In genomic region chr2:109673509-109674455, GRCm38 (mm10) we compare ENCODE assay signal across 8 mouse cellular contexts. TPM values are rescaled to one million over a fixed set of nuclear protein-coding genes. Genes with fewer than 3 reads are reported as not detected.
DNase-seq lines count a peak whose midpoint lies in the region; ATAC-seq lines count a peak whose summit lies in the region.

No protein-coding gene starts in this region.

- DNase-seq in heart, adult 11 months = no peak
- DNase-seq in ES-CJ7 (ENCODE audit: low read depth, low spot score) = peak; percentile 73
- DNase-seq in embryo, embryonic 10.5 days (ENCODE audit: low spot score) = peak; percentile 54
- DNase-seq in neural tube, embryonic 11.5 days (ENCODE audit: low spot score) = peak; percentile 33

- peaks cover 35% of the 10 kb centered on the region for H3K4me1 ChIP-seq in heart, embryonic 13.5 days
- peaks cover 24% of the 10 kb centered on the region for H3K4me1 ChIP-seq in intestine, embryonic 15.5 days (replicated peaks)
- peaks cover 6% of the 10 kb centered on the region for H3K4me1 ChIP-seq in neural tube, embryonic 11.5 days (ENCODE audit: control insufficient read depth, insufficient read depth, low read length)

- H3K4me3 ChIP-seq in heart, embryonic 13.5 days = peak overlapping the region; percentile 43
- H3K4me3 ChIP-seq in intestine, embryonic 15.5 days (replicated peaks) = peak overlapping the region; percentile 26
- H3K4me3 ChIP-seq in neural tube, embryonic 11.5 days (ENCODE audit: low read depth, low read length) = peak overlapping the region; percentile 35

- no peak overlapping the region for H3K27ac ChIP-seq in heart, embryonic 13.5 days (replicated peaks)
- no peak overlapping the region for H3K27ac ChIP-seq in intestine, embryonic 15.5 days
- H3K27ac ChIP-seq in neural tube, embryonic 11.5 days (ENCODE audit: low read depth, low read length) = no peak overlapping the region

- H3K27me3 ChIP-seq in heart, embryonic 13.5 days (replicated peaks) = peaks cover 83% of the 10 kb centered on the region
- H3K27me3 ChIP-seq in intestine, embryonic 15.5 days (replicated peaks) = peaks cover 55% of the 10 kb centered on the region
- H3K27me3 ChIP-seq in neural tube, embryonic 11.5 days (ENCODE audit: control insufficient read depth, insufficient read depth, low read length) = peaks cover 45% of the 10 kb centered on the region

- H3K36me3 ChIP-seq in heart, embryonic 13.5 days = no peaks in the 10 kb centered on the region
- no peaks in the 10 kb centered on the region for H3K36me3 ChIP-seq in intestine, embryonic 15.5 days
- H3K36me3 ChIP-seq in neural tube, embryonic 11.5 days (ENCODE audit: control insufficient read depth, insufficient read depth, low read length) = no peaks in the 10 kb centered on the region

- H3K9me3 ChIP-seq in heart, embryonic 13.5 days = no peaks in the 10 kb centered on the region
- H3K9me3 ChIP-seq in intestine, embryonic 15.5 days = no peaks in the 10 kb centered on the region
- no peaks in the 10 kb centered on the region for H3K9me3 ChIP-seq in neural tube, embryonic 11.5 days (ENCODE audit: control insufficient read depth, low read length)

- H3K4me2 ChIP-seq in heart, embryonic 13.5 days = peak overlapping the region; percentile 74
- H3K4me2 ChIP-seq in intestine, embryonic 15.5 days (replicated peaks) = peak overlapping the region; percentile 66
- H3K4me2 ChIP-seq in neural tube, embryonic 11.5 days (ENCODE audit: low read depth) = peak overlapping the region; percentile 92

- WGBS in heart, embryonic 13.5 days = under 1% methylated on average over 48 of the region's 48 CpGs
- WGBS in intestine, embryonic 15.5 days = under 1% methylated on average over 48 of the region's 48 CpGs
- under 1% methylated on average over 48 of the region's 48 CpGs for WGBS in neural tube, embryonic 11.5 days

- ATAC-seq in heart, embryonic 13.5 days (ENCODE audit: extremely low read depth, insufficient number of reproducible peaks, low FRiP score, low TSS enrichment) = no peak
- ATAC-seq in intestine, embryonic 15.5 days = no peak
- no peak for ATAC-seq in neural tube, embryonic 11.5 days (ENCODE audit: insufficient read depth, low FRiP score, low TSS enrichment)
- no peak for ATAC-seq in inflammation-experienced regulatory T-cells, adult 6 months
- no peak for ATAC-seq in megakaryocyte-erythroid progenitor cell, adult 5-6 weeks (replicated peaks; ENCODE audit: low FRiP score, low TSS enrichment, poor library complexity, severe bottlenecking)

- H3K9ac ChIP-seq in heart, embryonic 13.5 days = no peak overlapping the region
- H3K9ac ChIP-seq in intestine, embryonic 15.5 days = no peak overlapping the region
- no peak overlapping the region for H3K9ac ChIP-seq in neural tube, embryonic 11.5 days (ENCODE audit: low read length)

RNA-seq across cellular contexts. Expression of gene Bdnf, which starts 0.7 kb away (rescaled TPM):
- polyA plus RNA-seq in heart, embryonic 13.5 days (2015; fragmentation: Nextera tagmentation; extraction: Ambion mirVana) = 0.75 and 0.78 TPM in 2 replicates
- polyA plus RNA-seq in intestine, embryonic 15.5 days (2015; fragmentation: Nextera tagmentation; extraction: Ambion mirVana) = 2.5 TPM in 2 replicates
- polyA plus RNA-seq in neural tube, embryonic 11.5 days (2014; fragmentation: Nextera tagmentation; extraction: Ambion mirVana) = 2.7 and 2.9 TPM in 2 replicates
- polyA plus RNA-seq in inflammation-experienced regulatory T-cells, adult 6 months (2017; shearing (Covaris generic)) = not detected
- total RNA-seq in megakaryocyte-erythroid progenitor cell, adult 5-6 weeks (2014; fragmentation: Nextera tagmentation) = not detected in 2 replicates
- total RNA-seq in megakaryocyte-erythroid progenitor cell, adult 5-6 weeks (2017) = not detected in 2 replicates
